Mouse (Mus musculus) effector memory CD4-positive, alpha-beta T cell, adult 7 months (primary cell): ENCODE data around the gene Ccdc151. TPM values are rescaled to one million over a fixed set of nuclear protein-coding genes. Genes with fewer than 3 reads are reported as not detected.

ENCODE experiments used
- polyA plus RNA-seq: library from polyadenylated mRNA; unstranded; fragments of 100-300 nt; shearing (Covaris generic); gene quantifications from one replicate; pipeline ENCODE4 v1.2.1, GENCODE M21; 2017

Gene Ccdc151
- polyA plus RNA-seq, result not detected

GRCm38 (mm10) chr9:22002194-22003162 lies at the start of gene Ccdc151, which contains the start of gene Prkcsh:
Gene Ccdc151, minus strand, starts transcription at chr9:22002634.
Gene Prkcsh, plus strand, starts transcription at chr9:22002806.

GRCm38 (mm10) chr9:22051958-22052254 lies 49.5 kb upstream of the Ccdc151 start, which contains the start of gene Elavl3:
Gene Elavl3, minus strand, starts transcription at chr9:22052023.

GRCm38 (mm10) chr9:21989230-21990110 lies 13.0 kb downstream of the Ccdc151 start, which contains the start of gene Rgl3:
Gene Rgl3, minus strand, starts transcription at chr9:21989446.

GRCm38 (mm10) chr9:21963417-21963816 lies 39.0 kb downstream of the Ccdc151 start, which contains the start of gene Epor:
Gene Epor, minus strand, starts transcription at chr9:21963506.

GRCm38 (mm10) chr9:21955570-21956281 lies 46.7 kb downstream of the Ccdc151 start, which contains the start of gene Swsap1:
Gene Swsap1, plus strand, starts transcription at chr9:21955755.

Other genes with a start within 250 kb of the Ccdc151 start
- gene Spc24, start 242.3 kb downstream of the Ccdc151 start, polyA plus RNA-seq, result 1.4 TPM
- 0.15 TPM for gene Kank2, start 203.9 kb downstream of the Ccdc151 start, polyA plus RNA-seq
- gene Angptl8, start 167.1 kb downstream of the Ccdc151 start, polyA plus RNA-seq, result 0.45 TPM
- 5.8 TPM for gene Dock6, start 150.0 kb downstream of the Ccdc151 start, polyA plus RNA-seq
- gene Rab3d, start 84.4 kb downstream of the Ccdc151 start, polyA plus RNA-seq, result 9.4 TPM
- gene Ccdc159, start 75.2 kb downstream of the Ccdc151 start, polyA plus RNA-seq, result 0.54 TPM
- 0.51 TPM for gene Tmem205, start 75.1 kb downstream of the Ccdc151 start, polyA plus RNA-seq
- gene Plppr2, start 65.6 kb downstream of the Ccdc151 start, polyA plus RNA-seq, result 2.8 TPM
- 5.5 TPM for gene Swsap1, start 46.9 kb downstream of the Ccdc151 start, polyA plus RNA-seq
- not detected for gene Epor, start 39.1 kb downstream of the Ccdc151 start, polyA plus RNA-seq
- gene Rgl3, start 13.2 kb downstream of the Ccdc151 start, polyA plus RNA-seq, result not detected
- gene Prkcsh, start 172 bp upstream of the Ccdc151 start, polyA plus RNA-seq, result 58.9 TPM
- gene Elavl3, start 49.4 kb upstream of the Ccdc151 start, polyA plus RNA-seq, result 0.16 TPM
- gene Gm49318, start 68.6 kb upstream of the Ccdc151 start, polyA plus RNA-seq, result not detected
- 20.1 TPM for gene Zfp653, start 68.7 kb upstream of the Ccdc151 start, polyA plus RNA-seq
- 25.1 TPM for gene Ecsit, start 82.8 kb upstream of the Ccdc151 start, polyA plus RNA-seq
- not detected for gene Cnn1, start 96.6 kb upstream of the Ccdc151 start, polyA plus RNA-seq
- 28.6 TPM for gene Elof1, start 114.5 kb upstream of the Ccdc151 start, polyA plus RNA-seq
- gene Acp5, start 133.1 kb upstream of the Ccdc151 start, polyA plus RNA-seq, result 193 TPM
- 10.7 TPM for gene Pigyl, start 154.2 kb upstream of the Ccdc151 start, polyA plus RNA-seq
- gene Zfp872, start 185.5 kb upstream of the Ccdc151 start, polyA plus RNA-seq, result 0.34 TPM
- 50.9 TPM for gene Zfp809, start 223.1 kb upstream of the Ccdc151 start, polyA plus RNA-seq